In genomic region chr11:57112386-57112785, GRCm38 (mm10) we compare ENCODE assay signal across 11 mouse cellular contexts.
DNase-seq lines count a peak whose midpoint lies in the region; ATAC-seq and TF ChIP-seq lines count a peak whose summit lies in the region.
"Had no signal": no experiment of that assay in that cellular context is flagged by ENCODE, and none has a peak within 500 bp of the region (broad histone marks: within the 10 kb centered on the region; RNA-seq: fewer than 3 reads in every experiment).

No protein-coding gene starts in this region.

- TF ChIP-seq CTCF in layer of hippocampus, adult 2 months (conservative IDR thresholded peaks at IDR 0.05), result no peak

- H3K4me1 ChIP-seq in forebrain, embryonic 14.5 days (ENCODE audit: control insufficient read depth, insufficient read depth, low read length), result no peaks in the 10 kb centered on the region
- H3K4me1 ChIP-seq in forebrain, embryonic 11.5 days (replicated peaks; ENCODE audit: control insufficient read depth, insufficient read depth, low read length), result no peaks in the 10 kb centered on the region
- H3K4me1 ChIP-seq: megakaryocyte, embryonic 14.5 days had no signal

- H3K4me2 ChIP-seq in forebrain, embryonic 14.5 days (ENCODE audit: low read length), result no peak overlapping the region
- H3K4me2 ChIP-seq in forebrain, embryonic 11.5 days (ENCODE audit: low read depth, low read length, severe bottlenecking), result no peak overlapping the region

- no peak overlapping the region for H3K27ac ChIP-seq in forebrain, embryonic 14.5 days (ENCODE audit: low read depth, low read length)
- H3K27ac ChIP-seq in forebrain, embryonic 11.5 days (ENCODE audit: low read depth, low read length), result no peak overlapping the region
- H3K27ac ChIP-seq in layer of hippocampus, adult 2 months, result peak overlapping the region; percentile 77

- WGBS in forebrain, embryonic 14.5 days, result 70% methylated on average over 8 of the region's 8 CpGs
- 83% methylated on average over 8 of the region's 8 CpGs for WGBS in forebrain, embryonic 11.5 days

- peak; percentile 27 for DNase-seq in forebrain, embryonic 14.5 days (ENCODE audit: low spot score)
- DNase-seq in forebrain, embryonic 11.5 days (ENCODE audit: low spot score), result no peak
- no peak for DNase-seq in layer of hippocampus, adult 2 months (ENCODE audit: low spot score in 2 of 2)
- DNase-seq in layer of hippocampus, adult 8-10 months (ENCODE audit: low spot score in 2 of 2), result no peak
- DNase-seq in NIH3T3 (ENCODE audit: low read depth), result peak; percentile 44
- DNase-seq in adrenal gland, postnatal 25 days, result peak; percentile 71
- DNase-seq in ovary, postnatal 14 days (ENCODE audit: low spot score), result no peak
- no peak for DNase-seq in thymus, postnatal 0 days (ENCODE audit: low spot score)
- DNase-seq: lung, adult 18-20 months; thymus, postnatal 4 days had no signal

- ATAC-seq in forebrain, embryonic 14.5 days, result no peak
- ATAC-seq in forebrain, embryonic 11.5 days (replicated peaks; ENCODE audit: low FRiP score), result no peak

- H3K9ac ChIP-seq in forebrain, embryonic 14.5 days (ENCODE audit: low read length), result no peak overlapping the region
- no peak overlapping the region for H3K9ac ChIP-seq in forebrain, embryonic 11.5 days (ENCODE audit: low read length)

- H3K9me3 ChIP-seq in forebrain, embryonic 14.5 days (replicated peaks; ENCODE audit: control insufficient read depth, low read length), result no peaks in the 10 kb centered on the region
- no peaks in the 10 kb centered on the region for H3K9me3 ChIP-seq in forebrain, embryonic 11.5 days (ENCODE audit: control insufficient read depth, low read length)

- no peak overlapping the region for H3K4me3 ChIP-seq in forebrain, embryonic 14.5 days (ENCODE audit: low read depth, low read length)
- H3K4me3 ChIP-seq in forebrain, embryonic 11.5 days (ENCODE audit: low read depth, low read length), result no peak overlapping the region
- H3K4me3 ChIP-seq in layer of hippocampus, adult 2 months, result no peak overlapping the region
- H3K4me3 ChIP-seq: megakaryocyte, embryonic 14.5 days had no signal

- no peaks in the 10 kb centered on the region for H3K27me3 ChIP-seq in forebrain, embryonic 14.5 days (replicated peaks; ENCODE audit: control insufficient read depth, insufficient read depth, low read length)
- H3K27me3 ChIP-seq in forebrain, embryonic 11.5 days (ENCODE audit: control insufficient read depth, insufficient read depth, low read length), result no peaks in the 10 kb centered on the region
- H3K27me3 ChIP-seq: megakaryocyte, embryonic 14.5 days had no signal

- no peaks in the 10 kb centered on the region for H3K36me3 ChIP-seq in forebrain, embryonic 14.5 days (ENCODE audit: control insufficient read depth, insufficient read depth, low read length)
- H3K36me3 ChIP-seq in forebrain, embryonic 11.5 days (ENCODE audit: control insufficient read depth, insufficient read depth, low read length), result no peaks in the 10 kb centered on the region

Comparison
In these comparisons a context has a peak if more than half of its experiments do, and no peak if none do; other contexts are left out.
1. DNase-seq: peak in forebrain, embryonic 14.5 days (single experiment), NIH3T3 (single experiment) and adrenal gland, postnatal 25 days (single experiment); none in forebrain, embryonic 11.5 days (single experiment), layer of hippocampus, adult 2 months (0 of 2), layer of hippocampus, adult 8-10 months (0 of 2), ovary, postnatal 14 days (single experiment) and thymus, postnatal 0 days (single experiment).